Mouse (Mus musculus) MEL (cell line): ENCODE results near the gene Prrc2b. TPM values are rescaled to one million over a fixed set of nuclear protein-coding genes. Genes with fewer than 3 reads are reported as not detected.

ENCODE experiments used
- DNase-seq: peaks from one replicate; pipeline ENCODE4 v3.0.0; 2011; ENCODE audit warnings: low read depth, low spot score
- H3K27ac ChIP-seq: 2 replicates; pipeline ENCODE4 v1.5.1; 2012; ENCODE audit warnings: low read depth, mild to moderate bottlenecking, control low read depth, low read length, moderate library complexity; ENCODE audit not compliant: control insufficient read depth
- H3K27me3 ChIP-seq, 2 experiments: fragments of 150-350 bp in 1 of 2; sonication (generic) in 1 of 2; 2 replicates each; pipeline ENCODE4 v1.6.1; 2012; ENCODE audit warnings: low read length in 2 of 2, mild to moderate bottlenecking in 2 of 2, improper control_type of control experiment in 1 of 2, moderate library complexity in 1 of 2; ENCODE audit not compliant: insufficient read depth in 2 of 2, control insufficient read depth in 1 of 2
- H3K36me3 ChIP-seq, 2 experiments: 2 replicates each; pipeline ENCODE4 v1.6.1; 2012 to 2014; ENCODE audit warnings: low read length in 2 of 2, improper control_type of control experiment in 1 of 2, inconsistent platforms in 1 of 2, mild to moderate bottlenecking in 1 of 2; ENCODE audit not compliant: insufficient read depth in 2 of 2, control insufficient read depth in 1 of 2
- H3K4me1 ChIP-seq, 2 experiments: fragments of 150-350 bp in 1 of 2; sonication (generic) in 1 of 2; 2 replicates each; pipeline ENCODE4 v1.6.1; 2012; ENCODE audit warnings: low read length in 2 of 2, improper control_type of control experiment in 1 of 2, mild to moderate bottlenecking in 1 of 2; ENCODE audit not compliant: insufficient read depth in 2 of 2, control insufficient read depth in 1 of 2
- H3K4me3 ChIP-seq, 2 experiments: fragments of 150-350 bp in 1 of 2; sonication (generic) in 1 of 2; 2 replicates each; pipeline ENCODE4 v1.5.1; 2012; ENCODE audit warnings: low read depth in 2 of 2, low read length in 2 of 2, mild to moderate bottlenecking in 2 of 2, moderate library complexity in 2 of 2, control low read depth in 1 of 2, improper control_type of control experiment in 1 of 2; ENCODE audit not compliant: control insufficient read depth in 1 of 2, insufficient read depth in 1 of 2
- H3K79me2 ChIP-seq: 2 replicates; pipeline ENCODE4 v1.6.1; 2012; ENCODE audit warnings: mild to moderate bottlenecking, low read length, moderate library complexity; ENCODE audit not compliant: control insufficient read depth, poor library complexity, insufficient read depth
- H3K9ac ChIP-seq: 2 replicates; pipeline ENCODE4 v1.6.1; 2012; ENCODE audit warnings: low read depth, mild to moderate bottlenecking, control low read depth, low read length, moderate library complexity; ENCODE audit not compliant: control insufficient read depth, poor library complexity, severe bottlenecking
- H3K9me3 ChIP-seq: fragments of 150-350 bp; sonication (generic); replicated peaks from 2 replicates; pipeline ENCODE4 v1.6.1; 2012; ENCODE audit warnings: mild to moderate bottlenecking, low read length, improper control_type of control experiment, moderate library complexity; ENCODE audit not compliant: insufficient read depth
- BHLHE40 ChIP-seq: IDR thresholded peaks from 2 replicates; pipeline ENCODE4 v1.6.1; 2012; ENCODE audit warnings: low read depth, mild to moderate bottlenecking, inconsistent platforms, low read length, improper control_type of control experiment, borderline replicate concordance
- CTCF ChIP-seq, 3 experiments: IDR thresholded peaks in 2 of 3; conservative IDR thresholded peaks in 1 of 3; 2 replicates each; pipeline ENCODE4 v1.5.1; 2011 to 2012; ENCODE audit warnings: low read length in 3 of 3, low read depth in 2 of 3, mild to moderate bottlenecking in 2 of 3, improper control_type of control experiment in 1 of 3, inconsistent platforms in 1 of 3, mixed read lengths in 1 of 3, moderate library complexity in 1 of 3; ENCODE audit not compliant: control insufficient read depth in 1 of 3, insufficient read depth in 1 of 3, poor library complexity in 1 of 3, severe bottlenecking in 1 of 3
- E2F4 ChIP-seq: IDR thresholded peaks from 2 replicates; pipeline ENCODE4 v1.6.1; 2011; ENCODE audit warnings: low read depth, low read length, improper control_type of control experiment, borderline replicate concordance
- ELF1 ChIP-seq: IDR thresholded peaks from 2 replicates; pipeline ENCODE4 v1.6.1; 2014; ENCODE audit warnings: low read depth, mild to moderate bottlenecking, inconsistent platforms, low read length, improper control_type of control experiment, moderate library complexity
- EP300 ChIP-seq, 2 experiments: IDR thresholded peaks; 2 replicates each; pipeline ENCODE4 v1.6.1; 2011; ENCODE audit warnings: improper control_type of control experiment in 2 of 2, low read length in 2 of 2, low read depth in 1 of 2, mild to moderate bottlenecking in 1 of 2
- GABPA ChIP-seq: IDR thresholded peaks from 2 replicates; pipeline ENCODE4 v1.6.1; 2012; ENCODE audit warnings: low read depth, mild to moderate bottlenecking, inconsistent platforms, low read length, improper control_type of control experiment, moderate library complexity
- GATA1 ChIP-seq: IDR thresholded peaks from 2 replicates; pipeline ENCODE4 v1.6.1; 2011; ENCODE audit warnings: low read depth, low read length, improper control_type of control experiment
- HCFC1 ChIP-seq: IDR thresholded peaks from 2 replicates; pipeline ENCODE4 v1.6.1; 2012; ENCODE audit warnings: low read depth, mild to moderate bottlenecking, inconsistent platforms, low read length, improper control_type of control experiment, moderate library complexity
- KAT2A ChIP-seq: conservative IDR thresholded peaks from 2 replicates; pipeline ENCODE4 v1.6.1; 2012; ENCODE audit warnings: low read depth, low read length, improper control_type of control experiment, inconsistent platforms
- MAFK ChIP-seq: IDR thresholded peaks from 2 replicates; pipeline ENCODE4 v1.6.1; 2011; ENCODE audit warnings: low read depth, mild to moderate bottlenecking, low read length, improper control_type of control experiment, borderline replicate concordance
- MAZ ChIP-seq: IDR thresholded peaks from 2 replicates; pipeline ENCODE4 v1.6.1; 2012; ENCODE audit warnings: low read depth, mild to moderate bottlenecking, inconsistent platforms, low read length, improper control_type of control experiment
- MXI1 ChIP-seq: IDR thresholded peaks from 2 replicates; pipeline ENCODE4 v1.6.1; 2011; ENCODE audit warnings: mild to moderate bottlenecking, low read depth, low read length, improper control_type of control experiment
- MYB ChIP-seq: IDR thresholded peaks from 2 replicates; pipeline ENCODE4 v1.6.1; 2011; ENCODE audit warnings: mild to moderate bottlenecking, low read depth, low read length, improper control_type of control experiment
- MYC ChIP-seq: IDR thresholded peaks from 2 replicates; pipeline ENCODE4 v1.6.1; 2011; ENCODE audit warnings: low read depth, mild to moderate bottlenecking, low read length, improper control_type of control experiment, moderate library complexity
- NELFE ChIP-seq: IDR thresholded peaks from 2 replicates; pipeline ENCODE4 v1.6.1; 2011; ENCODE audit warnings: low read depth, low read length, improper control_type of control experiment
- NRF1 ChIP-seq: IDR thresholded peaks from 2 replicates; pipeline ENCODE4 v1.6.1; 2014; ENCODE audit warnings: low read depth, mild to moderate bottlenecking, inconsistent platforms, low read length, improper control_type of control experiment, moderate library complexity; ENCODE audit not compliant: poor library complexity, insufficient read depth, severe bottlenecking
- POLR2AphosphoS2 ChIP-seq: IDR thresholded peaks from 2 replicates; pipeline ENCODE4 v1.6.1; 2011; ENCODE audit warnings: low read length, improper control_type of control experiment
- SMC3 ChIP-seq: IDR thresholded peaks from 2 replicates; pipeline ENCODE4 v1.6.1; 2011; ENCODE audit warnings: low read depth, low read length, improper control_type of control experiment
- TBP ChIP-seq: IDR thresholded peaks from 2 replicates; pipeline ENCODE4 v1.8.0; 2011; ENCODE audit warnings: low read depth, low read length, improper control_type of control experiment
- USF1 ChIP-seq: IDR thresholded peaks from 2 replicates; pipeline ENCODE4 v1.6.1; 2014; ENCODE audit warnings: low read depth, mild to moderate bottlenecking, inconsistent platforms, low read length, improper control_type of control experiment, moderate library complexity
- USF2 ChIP-seq, 2 experiments: IDR thresholded peaks; 2 replicates each; pipeline ENCODE4 v1.6.1; 2011 to 2012; ENCODE audit warnings: improper control_type of control experiment in 2 of 2, low read length in 2 of 2, borderline replicate concordance in 1 of 2, inconsistent platforms in 1 of 2, low read depth in 1 of 2, mild to moderate bottlenecking in 1 of 2; ENCODE audit not compliant: insufficient read depth in 1 of 2
- ZKSCAN1 ChIP-seq: IDR thresholded peaks from 2 replicates; pipeline ENCODE4 v1.6.1; 2012; ENCODE audit warnings: low read depth, mild to moderate bottlenecking, inconsistent platforms, low read length, improper control_type of control experiment, moderate library complexity
- polyA plus RNA-seq, 2 experiments: library from polyadenylated mRNA; stranded (reverse) in 1 of 2; unstranded in 1 of 2; fragments of >175 nt in 1 of 2; fragments of >200 nt in 1 of 2; gene quantifications; 2 replicates each; pipeline versions ENCODE4 v1.2.1 to v1.2.4; 2012; ENCODE audit warnings: low replicate concordance in 2 of 2, low read depth in 1 of 2; ENCODE audit not compliant: insufficient read length in 2 of 2, insufficient read depth in 1 of 2, missing spikeins in 1 of 2
- total RNA-seq: library from RNA; depleted of rRNA; stranded (reverse); fragments of 300-350 nt; gene quantifications from 2 replicates; pipeline ENCODE4 v1.2.3, GENCODE M21; 2012

Gene Prrc2b
- total and polyA plus RNA-seq, 3 experiments = 14.8 to 42.9 (median 42.2) TPM

DNA sequence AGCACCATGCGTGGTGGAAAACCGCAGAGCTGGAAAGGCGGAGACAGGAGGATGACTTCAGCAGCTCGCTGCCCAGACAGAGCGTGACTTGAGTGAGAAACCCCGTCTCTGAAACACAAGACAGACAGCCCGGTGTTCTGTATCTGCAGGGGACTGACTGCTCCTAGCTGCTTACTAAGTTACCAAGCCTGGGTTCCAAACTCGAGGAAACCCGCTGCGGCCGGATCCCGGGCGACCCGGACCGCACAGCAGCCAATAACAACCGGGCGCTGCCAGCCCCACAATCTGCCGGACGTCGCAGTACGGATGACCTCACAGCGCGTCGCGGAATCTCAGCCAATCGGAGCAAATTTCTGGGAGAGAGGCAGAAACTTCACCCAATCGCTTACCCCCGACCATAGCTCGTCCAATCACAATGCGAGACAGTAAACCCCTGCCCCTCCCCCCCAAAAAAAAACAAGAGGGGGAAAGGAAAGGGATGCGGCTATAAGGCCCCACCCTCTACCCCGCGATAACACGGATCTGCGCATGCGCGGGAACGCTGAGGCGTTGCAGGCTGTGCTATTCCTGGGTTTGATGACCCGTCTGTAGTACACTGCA lies 13.1 kb upstream of the Prrc2b start (continued):
- TF ChIP-seq USF2 (IDR thresholded peaks at IDR 0.05; ENCODE audit: borderline replicate concordance in 1 of 2, insufficient read depth in 1 of 2, low read depth in 1 of 2, low read length in 2 of 2) (no peak), CTCF (IDR thresholded peaks at IDR 0.05 in 2 of 3, conservative IDR thresholded peaks at IDR 0.05 in 1 of 3; ENCODE audit: control insufficient read depth in 1 of 3, insufficient read depth in 1 of 3, low read depth in 2 of 3, low read length in 3 of 3, poor library complexity in 1 of 3, severe bottlenecking in 1 of 3) (no peak), MXI1 (peak; percentile 87)

DNA sequence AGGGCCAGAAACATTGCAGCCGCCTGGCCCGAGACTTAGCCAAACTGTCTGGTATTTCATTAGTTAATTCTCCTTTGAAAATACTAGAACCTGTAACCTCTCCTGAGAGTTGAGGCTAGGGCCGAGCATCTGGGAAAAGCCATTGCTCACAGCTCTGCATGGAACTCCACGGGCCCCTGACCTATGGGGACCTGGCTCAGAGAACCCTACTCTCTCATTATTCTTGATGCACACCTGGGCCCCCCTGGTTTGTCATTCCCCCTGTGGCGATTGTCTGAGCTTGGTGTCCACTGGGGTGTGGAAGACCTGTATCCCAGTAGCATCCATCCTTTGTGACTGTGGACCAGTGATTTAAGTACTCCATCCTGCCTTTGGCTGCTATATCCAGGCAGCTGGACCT lies 11.5 kb upstream of the Prrc2b start:
- Histone ChIP-seq H3K27ac (no peak overlapping the region), H3K9ac (no peak overlapping the region), H3K4me1 (peaks cover 7 to 11% of the 10 kb centered on the region in 2 experiments), H3K4me3 (no peak overlapping the region)
- TF ChIP-seq MAZ (no peak), NELFE (no peak), NRF1 (no peak), ELF1 (no peak), BHLHE40 (no peak), MYC (no peak), MAFK (no peak), POLR2AphosphoS2 (no peak), MYB (no peak), HCFC1 (no peak), ZKSCAN1 (no peak), MXI1 (no peak), TBP (no peak), GABPA (no peak), KAT2A (no peak), SMC3 (no peak), GATA1 (no peak), EP300 (IDR thresholded peaks at IDR 0.05; ENCODE audit: low read depth in 1 of 2, low read length in 2 of 2) (no peak), USF1 (no peak), E2F4 (no peak)
- TF ChIP-seq, all 39 proteins: peak for 0
- Histone ChIP-seq H3K79me2 (peaks cover 1% of the 10 kb centered on the region; the same call in 1 of the 2 replicates), H3K9me3 (no peaks in the 10 kb centered on the region), H3K27me3 (no peaks in the 10 kb centered on the region), H3K36me3 (peaks cover 0 to 12% of the 10 kb centered on the region in 2 experiments; a peak in 2 of 4 replicates)
- no peak for DNase-seq
